Mouse (Mus musculus) limb, embryonic 11.5 days (tissue): ENCODE results near the gene Tmem221. TPM values are rescaled to one million over a fixed set of nuclear protein-coding genes. Genes with fewer than 3 reads are reported as not detected.

ENCODE experiments used
- ATAC-seq: fragments of 200-750 bp; cut with Nextera tagmentation; 2 replicates; pipeline ENCODE4 v1.8.0; 2017; ENCODE audit warnings: low read depth; ENCODE audit not compliant: insufficient number of reproducible peaks, low FRiP score, low TSS enrichment
- DNase-seq: peaks from one replicate; pipeline ENCODE4 v3.0.0-alpha.2; 2015; ENCODE audit warnings: low spot score
- H3K27ac ChIP-seq: fragments of 300-500 bp; sonication (generic); replicated peaks from 2 replicates; pipeline ENCODE4 v1.5.1; 2014; ENCODE audit warnings: low read depth, mild to moderate bottlenecking, low read length
- H3K27me3 ChIP-seq: fragments of 300-500 bp; sonication (generic); 2 replicates; pipeline ENCODE4 v1.6.1; 2014; ENCODE audit warnings: mild to moderate bottlenecking, low read length, mixed read lengths; ENCODE audit not compliant: control insufficient read depth, insufficient read depth
- H3K36me3 ChIP-seq: fragments of 300-500 bp; sonication (generic); 2 replicates; pipeline ENCODE4 v1.6.1; 2014; ENCODE audit warnings: mild to moderate bottlenecking, low read length, moderate library complexity, mixed read lengths; ENCODE audit not compliant: control insufficient read depth, insufficient read depth
- H3K4me1 ChIP-seq: fragments of 300-500 bp; sonication (generic); 2 replicates; pipeline ENCODE4 v1.6.1; 2014; ENCODE audit warnings: low read length, mixed read lengths; ENCODE audit not compliant: control insufficient read depth, insufficient read depth
- H3K4me2 ChIP-seq: fragments of 300-500 bp; sonication (generic); 2 replicates; pipeline ENCODE4 v1.6.1; 2014; ENCODE audit warnings: low read depth, mild to moderate bottlenecking, moderate library complexity; ENCODE audit not compliant: severe bottlenecking
- H3K4me3 ChIP-seq: fragments of 300-500 bp; sonication (generic); 2 replicates; pipeline ENCODE4 v1.5.1; 2014; ENCODE audit warnings: low read depth, low read length
- H3K9ac ChIP-seq: fragments of 300-500 bp; sonication (generic); 2 replicates; pipeline ENCODE4 v1.6.1; 2014; ENCODE audit warnings: mild to moderate bottlenecking, low read length
- H3K9me3 ChIP-seq: fragments of 300-500 bp; sonication (generic); 2 replicates; pipeline ENCODE4 v1.6.1; 2016; ENCODE audit warnings: low read length; ENCODE audit not compliant: control insufficient read depth
- WGBS: fragments of 180-500 bp; shearing (Covaris S2); extraction: QIAGEN DNeasy Blood & Tissue Kit; methylation state at CpG from one replicate; pipeline ENCODE4 v1.1.7; 2014; 5-methylcytosine and 5-hydroxymethylcytosine counted together
- polyA plus RNA-seq: library from polyadenylated mRNA; unstranded; fragments of >200 nt; fragmentation: Nextera tagmentation; extraction: Ambion mirVana; gene quantifications from 2 replicates; pipeline ENCODE4 v1.2.1, GENCODE M21; 2014

The Tmem221 gene
- polyA plus RNA-seq, 1 experiment from 2014 or later, result 0.27 TPM

- H3K4me2 ChIP-seq, result no peak overlapping the region
- DNase-seq (no peak), ATAC-seq (no peak)
- no peaks in the 10 kb centered on the region for H3K36me3 ChIP-seq
- no peaks in the 10 kb centered on the region for H3K9me3 ChIP-seq
- no peak overlapping the region for H3K4me3 ChIP-seq
- no peaks in the 10 kb centered on the region for H3K4me1 ChIP-seq
- 42% methylated on average over 6 of the region's 6 CpGs for WGBS
- no peak overlapping the region for H3K27ac ChIP-seq
- H3K27me3 ChIP-seq, result peaks cover 16% of the 10 kb centered on the region
- H3K9ac ChIP-seq, result no peak overlapping the region
These were observed 5.9 kb downstream of the Tmem221 start for GRCm38 (mm10) chr8:71552770-71553169.

GRCm38 (mm10) chr8:71550754-71551153 is 7.9 kb downstream of the Tmem221 start:
- Histone ChIP-seq H3K9me3 (no peaks in the 10 kb centered on the region), H3K4me1 (no peaks in the 10 kb centered on the region), H3K9ac (no peak overlapping the region), H3K27me3 (no peaks in the 10 kb centered on the region), H3K36me3 (peaks cover 3% of the 10 kb centered on the region), H3K4me2 (no peak overlapping the region), H3K4me3 (no peak overlapping the region), H3K27ac (no peak overlapping the region)
- WGBS, result 73% methylated on average over 7 of the region's 7 CpGs
- DNase-seq (no peak), ATAC-seq (no peak)

- WGBS, result 90% methylated on average over 7 of the region's 7 CpGs
- no peak overlapping the region for H3K9ac ChIP-seq
- no peak overlapping the region for H3K27ac ChIP-seq
These were observed 11.1 kb downstream of the Tmem221 start for GRCm38 (mm10) chr8:71547590-71547989.

GRCm38 (mm10) chr8:71545053-71545452 is 13.6 kb downstream of the Tmem221 start:
- Histone ChIP-seq H3K36me3 (peaks cover 5% of the 10 kb centered on the region), H3K4me2 (no peak overlapping the region), H3K4me3 (no peak overlapping the region), H3K27ac (no peak overlapping the region), H3K9me3 (no peaks in the 10 kb centered on the region), H3K9ac (no peak overlapping the region), H3K4me1 (peaks cover 6% of the 10 kb centered on the region; the same call in 1 of the 2 replicates), H3K27me3 (no peaks in the 10 kb centered on the region)
- WGBS, result 92% methylated on average over 11 of the region's 11 CpGs
- ATAC-seq, result no peak
- DNase-seq, result no peak

More at GRCm38 (mm10) chr8:71547590-71547989, 11.1 kb downstream of the Tmem221 start:
- Histone ChIP-seq H3K27me3 (no peaks in the 10 kb centered on the region), H3K4me3 (no peak overlapping the region), H3K36me3 (peaks cover 5% of the 10 kb centered on the region), H3K4me1 (peaks cover 6% of the 10 kb centered on the region; the same call in 1 of the 2 replicates), H3K4me2 (no peak overlapping the region), H3K9me3 (no peaks in the 10 kb centered on the region)
- ATAC-seq (no peak), DNase-seq (no peak)

GRCm38 (mm10) chr8:71543755-71544154 is 14.9 kb downstream of the Tmem221 start:
- H3K27me3 ChIP-seq, result no peaks in the 10 kb centered on the region
- peaks cover 5% of the 10 kb centered on the region for H3K36me3 ChIP-seq
- no peaks in the 10 kb centered on the region for H3K9me3 ChIP-seq
- no peak for DNase-seq
- no peak overlapping the region for H3K9ac ChIP-seq
- H3K4me2 ChIP-seq, result peak overlapping the region; percentile 88
- peak overlapping the region; percentile 68; the same call in 1 of the 2 replicates for H3K4me3 ChIP-seq
- 93% methylated on average over 9 of the region's 9 CpGs for WGBS
- H3K4me1 ChIP-seq, result peaks cover 6% of the 10 kb centered on the region; the same call in 1 of the 2 replicates
- no peak overlapping the region for H3K27ac ChIP-seq
- ATAC-seq, result no peak

GRCm38 (mm10) chr8:71542632-71543343 is 15.9 kb downstream of the Tmem221 start, which contains the start of gene Mvb12a:
Gene Mvb12a, plus strand, starts transcription at chr8:71542922.
- Histone ChIP-seq H3K4me2 (peak within 1 kb of the TSS; percentile 88), H3K4me3 (peak within 1 kb of the TSS; percentile 68), H3K9ac (peak within 1 kb of the TSS; percentile 66), H3K27ac (0 out of 2 replicates have a peak within 1 kb of the TSS, but pooled peaks have one; percentile 1), H3K36me3 (peaks cover 5% of the 10 kb centered on the region), H3K27me3 (no peaks in the 10 kb centered on the region), H3K4me1 (peaks cover 7% of the 10 kb centered on the region; the same call in 1 of the 2 replicates), H3K9me3 (no peaks in the 10 kb centered on the region)
- WGBS, result under 1% methylated on average over 53 of the region's 55 CpGs
- peak; percentile 91 for ATAC-seq
- peak; percentile 96 for DNase-seq

GRCm38 (mm10) chr8:71537028-71537867 is 21.4 kb downstream of the Tmem221 start, which contains the start of gene Bst2:
Gene Bst2, minus strand, starts transcription at chr8:71537456.
- peak; percentile 71; the same call in 1 of the 2 replicates for ATAC-seq
- H3K27ac ChIP-seq, result no peak within 1 kb of the TSS
- no peaks in the 10 kb centered on the region; the same call in 1 of the 2 replicates for H3K27me3 ChIP-seq
- H3K4me3 ChIP-seq, result peak within 1 kb of the TSS; percentile 31
- WGBS, result 4% methylated on average over 37 of the region's 37 CpGs
- H3K4me1 ChIP-seq, result 0 out of 2 replicates have a peak, but pooled peaks cover 3% of the 10 kb centered on the region
- no peaks in the 10 kb centered on the region for H3K36me3 ChIP-seq
- H3K9me3 ChIP-seq, result no peaks in the 10 kb centered on the region
- peak within 1 kb of the TSS; percentile 60 for H3K4me2 ChIP-seq
- DNase-seq, result peak; percentile 85
- H3K9ac ChIP-seq, result peak within 1 kb of the TSS; percentile 32

GRCm38 (mm10) chr8:71535663-71536062 is 23.0 kb downstream of the Tmem221 start:
- no peaks in the 10 kb centered on the region for H3K36me3 ChIP-seq
- ATAC-seq (no peak), DNase-seq (no peak)
- no peaks in the 10 kb centered on the region for H3K9me3 ChIP-seq
- H3K4me2 ChIP-seq, result no peak overlapping the region
- H3K4me3 ChIP-seq, result no peak overlapping the region
- H3K9ac ChIP-seq, result no peak overlapping the region
- WGBS, result 61% methylated on average over 5 of the region's 5 CpGs
- H3K27me3 ChIP-seq, result no peaks in the 10 kb centered on the region; the same call in 1 of the 2 replicates
- 0 out of 2 replicates have a peak, but pooled peaks cover 3% of the 10 kb centered on the region for H3K4me1 ChIP-seq
- H3K27ac ChIP-seq, result no peak overlapping the region
